Mouse (Mus musculus): ENCODE measurements around the gene Txnl4b.
A peak's percentile ranks its signal among the peaks of the same experiment; 100 is the strongest.

- TF ChIP-seq POLR2A (IDR thresholded peaks at IDR 0.05; ENCODE audit: borderline replicate concordance, control insufficient read depth, low read depth, low read length), result no peak
- TF ChIP-seq CTCF (IDR thresholded peaks at IDR 0.05; ENCODE audit: control insufficient read depth, insufficient read depth, low read length), result peak; percentile 39
Measured at GRCm38 (mm10) chr8:109535140-109535990, 30.3 kb upstream of the Txnl4b start.
